Mouse (Mus musculus) T-cell, adult 66 days (primary cell): ENCODE measurements around the gene Tjp1. TPM values are rescaled to one million over a fixed set of nuclear protein-coding genes. Genes with fewer than 3 reads are reported as not detected.

Experiments
- total RNA-seq, 2 experiments: library from RNA; stranded (reverse); gene quantifications; 3 replicates in 1 of 2; 4 replicates in 1 of 2; pipeline ENCODE4 v1.2.4; 2023

Gene Tjp1
- 1 to 10 TPM in 1 of 2 experiments, under 1 TPM in 1; 0.12 to 2.4 TPM for total RNA-seq

DNA sequence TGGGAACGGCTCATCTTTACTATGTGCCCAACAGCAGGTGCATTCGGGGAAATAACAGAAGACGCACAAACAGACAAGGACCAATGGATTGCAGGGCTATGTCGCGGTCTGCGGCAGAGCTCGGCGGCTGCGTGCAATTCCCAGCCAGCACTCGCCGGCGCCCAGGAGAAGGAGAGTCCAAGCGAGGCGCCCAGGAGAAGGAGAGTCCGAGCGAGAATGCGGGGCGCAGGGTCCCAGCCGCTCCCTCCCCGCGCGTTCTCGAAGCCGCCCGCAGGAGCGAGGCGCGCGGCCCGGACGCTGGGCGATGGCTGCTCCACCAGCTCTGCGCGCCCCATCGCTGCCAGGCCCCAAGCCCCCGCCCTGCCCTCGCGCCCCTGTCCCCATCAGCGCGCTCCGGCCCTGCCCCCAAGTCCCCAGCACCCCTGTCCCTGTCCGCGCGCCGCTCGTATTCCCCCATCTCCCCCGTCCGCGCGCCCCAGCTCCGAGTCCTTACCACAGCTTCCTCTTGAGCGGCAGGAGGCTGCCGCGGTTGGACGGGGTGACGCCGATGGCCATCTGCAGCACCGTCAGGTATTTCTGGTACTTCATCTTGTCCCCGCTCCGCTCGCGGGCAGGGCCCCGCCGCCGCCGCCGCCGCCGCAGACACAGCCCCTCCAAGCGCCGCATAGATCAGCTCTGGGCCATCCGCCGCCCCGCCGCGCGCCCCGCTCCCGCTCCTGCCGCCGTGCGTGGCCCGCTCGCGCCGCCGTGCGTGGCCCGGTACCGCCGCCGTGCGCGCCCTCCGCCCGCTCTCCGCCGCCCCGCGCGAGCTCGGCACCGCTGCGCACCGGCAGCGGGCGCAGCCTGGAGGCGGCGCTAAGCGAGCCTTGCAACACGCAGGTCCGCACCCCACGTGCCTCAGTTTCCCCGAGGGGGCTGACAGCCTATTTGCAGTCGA lies at the start of gene Tjp1:
Gene Tjp1 (minus strand): TSS at position 711 of the 937 bp plus-strand sequence.

Other genes starting within 250 kb of the Tjp1 start
- 10 to 100 TPM; 12.4 to 15.9 TPM for gene Tarsl2, start 117.1 kb upstream of the Tjp1 start, total RNA-seq
- gene Tm2d3, start 163.4 kb upstream of the Tjp1 start, total RNA-seq, result 10 to 100 TPM; 23.1 to 25.4 TPM